Mouse (Mus musculus) midbrain, embryonic 13.5 days (tissue): Measurements from ENCODE around the gene Cdc5l. TPM values are rescaled to one million over a fixed set of nuclear protein-coding genes. Genes with fewer than 3 reads are reported as not detected.

ENCODE experiments used
- ATAC-seq: fragments of 200-750 bp; cut with Nextera tagmentation; 2 replicates; pipeline ENCODE4 v1.8.0; 2017; ENCODE audit warnings: mild to moderate bottlenecking, moderate TSS enrichment, moderate library complexity
- H3K27ac ChIP-seq: fragments of 300-500 bp; sonication (generic); 2 replicates; pipeline ENCODE4 v1.5.1; 2015; ENCODE audit warnings: inconsistent platforms, mild to moderate bottlenecking, moderate library complexity
- H3K27me3 ChIP-seq: fragments of 300-500 bp; sonication (generic); 2 replicates; pipeline ENCODE4 v1.6.1; 2015; ENCODE audit warnings: mild to moderate bottlenecking, inconsistent platforms
- H3K36me3 ChIP-seq: fragments of 300-500 bp; sonication (generic); 2 replicates; pipeline ENCODE4 v1.6.1; 2015; ENCODE audit warnings: mild to moderate bottlenecking, inconsistent platforms
- H3K4me1 ChIP-seq: fragments of 300-500 bp; sonication (generic); replicated peaks from 2 replicates; pipeline ENCODE4 v1.6.1; 2015; ENCODE audit warnings: inconsistent platforms
- H3K4me2 ChIP-seq: fragments of 300-500 bp; sonication (generic); replicated peaks from 2 replicates; pipeline ENCODE4 v1.6.1; 2015; ENCODE audit warnings: moderate library complexity, mild to moderate bottlenecking, inconsistent platforms
- H3K4me3 ChIP-seq: fragments of 300-500 bp; sonication (generic); replicated peaks from 2 replicates; pipeline ENCODE4 v1.5.1; 2015; ENCODE audit warnings: mild to moderate bottlenecking, inconsistent platforms
- H3K9ac ChIP-seq: fragments of 300-500 bp; sonication (generic); replicated peaks from 2 replicates; pipeline ENCODE4 v1.6.1; 2015; ENCODE audit warnings: mild to moderate bottlenecking, inconsistent platforms
- H3K9me3 ChIP-seq: fragments of 300-500 bp; sonication (generic); 2 replicates; pipeline ENCODE4 v1.6.1; 2016; ENCODE audit warnings: mild to moderate bottlenecking, inconsistent platforms
- WGBS: fragments of 180-500 bp; shearing (Covaris S2); methylation state at CpG from one replicate; pipeline ENCODE4 v1.1.7; 2015; 5-methylcytosine and 5-hydroxymethylcytosine counted together
- polyA plus RNA-seq: library from polyadenylated mRNA; unstranded; fragments of >200 nt; fragmentation: Nextera tagmentation; extraction: Ambion mirVana; gene quantifications from 2 replicates; pipeline ENCODE4 v1.2.1, GENCODE M21; 2015

Cdc5l gene
- polyA plus RNA-seq, 1 experiment from 2014 or later, result 70.8 TPM

DNA sequence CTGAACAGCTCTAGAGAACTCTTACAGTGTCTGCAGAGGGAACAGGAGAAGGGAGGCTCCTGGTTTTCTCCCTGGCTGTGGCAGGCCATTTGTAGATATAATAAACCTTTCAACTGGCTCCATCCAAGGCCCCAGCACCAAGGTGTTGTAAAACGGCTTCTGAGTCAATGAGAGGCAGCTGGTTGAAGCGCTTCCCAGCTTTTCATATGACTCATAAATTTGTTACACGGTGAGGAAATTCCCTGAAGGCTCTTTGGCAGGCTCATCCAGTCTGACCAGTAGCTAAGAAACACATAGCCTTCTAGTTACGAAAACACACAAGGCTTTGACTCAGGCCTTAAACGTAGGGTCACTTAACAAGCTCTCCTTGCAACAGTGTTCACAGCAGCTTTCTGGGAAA, 74.1 kb downstream of the Cdc5l start:
- no peak overlapping the region for H3K4me3 ChIP-seq
- WGBS, result 83% methylated on average over 5 of the region's 5 CpGs
- no peak overlapping the region for H3K27ac ChIP-seq
- H3K36me3 ChIP-seq, result no peaks in the 10 kb centered on the region
- H3K9ac ChIP-seq, result no peak overlapping the region
- no peaks in the 10 kb centered on the region for H3K4me1 ChIP-seq
- no peaks in the 10 kb centered on the region for H3K27me3 ChIP-seq
- H3K4me2 ChIP-seq, result no peak overlapping the region
- no peak for ATAC-seq
- no peaks in the 10 kb centered on the region for H3K9me3 ChIP-seq

DNA sequence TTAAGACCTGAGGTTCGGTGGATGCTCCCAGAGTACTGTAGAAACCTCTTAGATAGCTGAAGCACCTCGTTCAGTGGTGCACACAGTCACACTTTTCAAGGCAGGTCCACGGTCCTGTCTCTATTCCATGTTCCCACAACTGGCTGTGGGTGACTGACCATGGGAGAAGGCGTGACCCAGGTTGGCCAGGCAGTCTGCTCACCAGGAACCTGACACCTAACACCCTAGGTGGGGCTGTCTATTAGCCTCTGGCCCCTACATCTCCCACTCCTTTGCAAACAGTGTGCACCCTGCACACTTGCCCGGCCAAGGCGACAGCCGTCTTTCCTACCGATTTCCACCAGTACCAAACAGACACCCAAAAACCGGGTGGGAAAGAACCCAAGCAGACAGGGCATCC, 77.1 kb downstream of the Cdc5l start:
- no peak overlapping the region for H3K4me3 ChIP-seq
- H3K9ac ChIP-seq, result no peak overlapping the region
- ATAC-seq, result no peak
- no peak overlapping the region for H3K27ac ChIP-seq
- H3K4me2 ChIP-seq, result no peak overlapping the region
- no peaks in the 10 kb centered on the region for H3K27me3 ChIP-seq
- no peaks in the 10 kb centered on the region for H3K9me3 ChIP-seq
- H3K4me1 ChIP-seq, result no peaks in the 10 kb centered on the region
- 75% methylated on average over 9 of the region's 9 CpGs for WGBS
- no peaks in the 10 kb centered on the region for H3K36me3 ChIP-seq

GRCm38 (mm10) chr17:45347951-45348350, 85.6 kb downstream of the Cdc5l start:
- WGBS, result 97% methylated on average over 4 of the region's 4 CpGs
- Histone ChIP-seq H3K4me1 (no peaks in the 10 kb centered on the region), H3K27me3 (no peaks in the 10 kb centered on the region), H3K9me3 (peaks cover 4% of the 10 kb centered on the region; the same call in 1 of the 2 replicates), H3K36me3 (no peaks in the 10 kb centered on the region), H3K9ac (no peak overlapping the region), H3K27ac (no peak overlapping the region), H3K4me2 (no peak overlapping the region), H3K4me3 (no peak overlapping the region)
- no peak for ATAC-seq

Other genes with a start within 250 kb of the Cdc5l start
- gene Spats1, start 41.7 kb upstream of the Cdc5l start, polyA plus RNA-seq, result 1.4 TPM in 2 replicates
- 17.6 and 19.4 TPM in 2 replicates for gene Aars2, start 73.1 kb upstream of the Cdc5l start, polyA plus RNA-seq
- 2.6 and 2.7 TPM in 2 replicates for gene Tcte1, start 89.7 kb upstream of the Cdc5l start, polyA plus RNA-seq
- gene Tmem151b, start 115.9 kb upstream of the Cdc5l start, polyA plus RNA-seq, result 23.5 and 25.5 TPM in 2 replicates
- gene Nfkbie, start 122.0 kb upstream of the Cdc5l start, polyA plus RNA-seq, result 5.2 and 7.1 TPM in 2 replicates
- gene Slc35b2, start 130.1 kb upstream of the Cdc5l start, polyA plus RNA-seq, result 89.2 and 95.3 TPM in 2 replicates
- 1,587 and 1,677 TPM in 2 replicates for gene Hsp90ab1, start 139.5 kb upstream of the Cdc5l start, polyA plus RNA-seq
- gene Slc29a1, start 165.9 kb upstream of the Cdc5l start, polyA plus RNA-seq, result 29.7 and 30.4 TPM in 2 replicates
- gene Mymx, start 168.4 kb upstream of the Cdc5l start, polyA plus RNA-seq, result not detected in 2 replicates
- gene Capn11, start 225.6 kb upstream of the Cdc5l start, polyA plus RNA-seq, result 0.52 and 0.92 TPM in 2 replicates